ENCODE assay signal across 8 mouse cellular contexts in genomic region chr10:57531076-57531475, GRCm38 (mm10). TPM values are rescaled to one million over a fixed set of nuclear protein-coding genes. Genes with fewer than 3 reads are reported as not detected.
DNase-seq lines count a peak whose midpoint lies in the region; ATAC-seq and TF ChIP-seq lines count a peak whose summit lies in the region.

No protein-coding gene starts in this region.

- no peak overlapping the region; the same call in 1 of the 2 replicates for H3K9ac ChIP-seq in kidney, postnatal 0 days (ENCODE audit: low read depth, low read length)
- peak overlapping the region; percentile 90; the same call in 1 of the 2 replicates for H3K9ac ChIP-seq in limb, embryonic 13.5 days
- no peak overlapping the region for H3K9ac ChIP-seq in stomach, embryonic 15.5 days

- peaks cover 12% of the 10 kb centered on the region for H3K4me1 ChIP-seq in kidney, postnatal 0 days (replicated peaks; ENCODE audit: insufficient read depth, low read length)
- H3K4me1 ChIP-seq in forebrain, embryonic 10.5 days = peaks cover 17% of the 10 kb centered on the region
- peaks cover 20% of the 10 kb centered on the region for H3K4me1 ChIP-seq in limb, embryonic 13.5 days
- 0 out of 2 replicates have a peak, but pooled peaks cover 3% of the 10 kb centered on the region for H3K4me1 ChIP-seq in stomach, embryonic 15.5 days

- DNase-seq in kidney, postnatal 0 days (ENCODE audit: low spot score) = peak; percentile 14
- no peak for DNase-seq in kidney, adult 18-20 months
- peak; percentile 38 for DNase-seq in NIH3T3 (ENCODE audit: low read depth)
- DNase-seq in forebrain, embryonic 10.5 days (ENCODE audit: extremely low spot score, low spot score) = no peak
- no peak for DNase-seq in kidney, postnatal 25 days
- no peak for DNase-seq in ovary, postnatal 10 days (ENCODE audit: low spot score)

- no peak overlapping the region for H3K27ac ChIP-seq in kidney, postnatal 0 days
- H3K27ac ChIP-seq in forebrain, embryonic 10.5 days = no peak overlapping the region
- H3K27ac ChIP-seq in limb, embryonic 13.5 days = no peak overlapping the region
- H3K27ac ChIP-seq in stomach, embryonic 15.5 days = no peak overlapping the region

- peaks cover 4% of the 10 kb centered on the region; the same call in 1 of the 2 replicates for H3K36me3 ChIP-seq in kidney, postnatal 0 days (ENCODE audit: insufficient read depth, low read length)
- H3K36me3 ChIP-seq in forebrain, embryonic 10.5 days (replicated peaks) = peaks cover 17% of the 10 kb centered on the region
- H3K36me3 ChIP-seq in limb, embryonic 13.5 days = peaks cover 13% of the 10 kb centered on the region
- H3K36me3 ChIP-seq in stomach, embryonic 15.5 days = no peaks in the 10 kb centered on the region

- ATAC-seq in kidney, postnatal 0 days (replicated peaks; ENCODE audit: low FRiP score, low read depth) = no peak
- ATAC-seq in limb, embryonic 13.5 days (ENCODE audit: low FRiP score, low read depth) = no peak
- ATAC-seq in stomach, embryonic 15.5 days (ENCODE audit: insufficient read depth, low FRiP score, low read depth) = no peak

- no peaks in the 10 kb centered on the region for H3K27me3 ChIP-seq in kidney, postnatal 0 days (ENCODE audit: insufficient read depth, low read length)
- no peaks in the 10 kb centered on the region for H3K27me3 ChIP-seq in forebrain, embryonic 10.5 days (ENCODE audit: poor library complexity, severe bottlenecking)
- no peaks in the 10 kb centered on the region for H3K27me3 ChIP-seq in limb, embryonic 13.5 days
- no peaks in the 10 kb centered on the region for H3K27me3 ChIP-seq in stomach, embryonic 15.5 days (replicated peaks)

- peak overlapping the region; percentile 95 for H3K4me3 ChIP-seq in kidney, postnatal 0 days (replicated peaks; ENCODE audit: low read depth, low read length)
- H3K4me3 ChIP-seq in forebrain, embryonic 10.5 days = peak overlapping the region; percentile 93
- H3K4me3 ChIP-seq in limb, embryonic 13.5 days = peak overlapping the region; percentile 87
- peak overlapping the region; percentile 97 for H3K4me3 ChIP-seq in stomach, embryonic 15.5 days (replicated peaks)

- no peaks in the 10 kb centered on the region for H3K9me3 ChIP-seq in kidney, postnatal 0 days (replicated peaks; ENCODE audit: low read length)
- H3K9me3 ChIP-seq in forebrain, embryonic 10.5 days = no peaks in the 10 kb centered on the region
- H3K9me3 ChIP-seq in limb, embryonic 13.5 days = no peaks in the 10 kb centered on the region
- H3K9me3 ChIP-seq in stomach, embryonic 15.5 days = no peaks in the 10 kb centered on the region

- no peak for TF ChIP-seq CTCF in kidney, postnatal 0 days (IDR thresholded peaks at IDR 0.05; ENCODE audit: low read depth)

- peak overlapping the region; percentile 64 for H3K4me2 ChIP-seq in kidney, postnatal 0 days (ENCODE audit: low read length)
- peak overlapping the region; percentile 70 for H3K4me2 ChIP-seq in limb, embryonic 13.5 days (replicated peaks)
- H3K4me2 ChIP-seq in stomach, embryonic 15.5 days = peak overlapping the region; percentile 59

- 43% methylated on average over 2 of the region's 2 CpGs for WGBS in kidney, postnatal 0 days
- 71% methylated on average over 2 of the region's 2 CpGs for WGBS in forebrain, embryonic 10.5 days
- WGBS in limb, embryonic 13.5 days = 63% methylated on average over 2 of the region's 2 CpGs
- 64% methylated on average over 2 of the region's 2 CpGs for WGBS in stomach, embryonic 15.5 days

RNA-seq across cellular contexts. Expression of gene Serinc1, which starts 1.3 kb away (rescaled TPM):
- 148 and 155 TPM in 2 replicates for polyA plus RNA-seq in kidney, postnatal 0 days (2015; fragmentation: Nextera tagmentation; extraction: Ambion mirVana)
- polyA plus RNA-seq in forebrain, embryonic 10.5 days (2016; fragmentation: Nextera tagmentation; extraction: Ambion mirVana) = 119 and 121 TPM in 2 replicates
- polyA plus RNA-seq in limb, embryonic 13.5 days (2015; fragmentation: Nextera tagmentation; extraction: Ambion mirVana) = 167 and 172 TPM in 2 replicates
- polyA plus RNA-seq in stomach, embryonic 15.5 days (2015; fragmentation: Nextera tagmentation; extraction: Ambion mirVana) = 127 and 132 TPM in 2 replicates

RNA-seq across cellular contexts. Expression of gene Hsf2, which starts 44.9 kb away (rescaled TPM):
- polyA plus RNA-seq in kidney, postnatal 0 days (2015; fragmentation: Nextera tagmentation; extraction: Ambion mirVana) = 26.2 and 27.8 TPM in 2 replicates
- polyA plus RNA-seq in forebrain, embryonic 10.5 days (2016; fragmentation: Nextera tagmentation; extraction: Ambion mirVana) = 51.8 and 53.2 TPM in 2 replicates
- 45.8 and 50.1 TPM in 2 replicates for polyA plus RNA-seq in limb, embryonic 13.5 days (2015; fragmentation: Nextera tagmentation; extraction: Ambion mirVana)
- 24.9 and 28.5 TPM in 2 replicates for polyA plus RNA-seq in stomach, embryonic 15.5 days (2015; fragmentation: Nextera tagmentation; extraction: Ambion mirVana)

Comparison
In these comparisons a context has a peak if more than half of its experiments do, and no peak if none do; other contexts are left out.
1. DNase-seq: peak in kidney, postnatal 0 days (single experiment) and NIH3T3 (single experiment); none in kidney, adult 18-20 months (single experiment), forebrain, embryonic 10.5 days (single experiment), kidney, postnatal 25 days (0 of 2) and ovary, postnatal 10 days (single experiment).
2. Peak in every context shown above with its lines, with median percentiles within 50 percentile points of each other: H3K4me2 ChIP-seq and H3K4me3 ChIP-seq.